Mouse (Mus musculus) bone marrow macrophage, adult 2 months (primary cell): ENCODE results near the gene Gm4201. TPM values are rescaled to one million over a fixed set of nuclear protein-coding genes. Genes with fewer than 3 reads are reported as not detected.
"Not testable (repeated sequence)": the region's sequence is repeated elsewhere in the genome, so short reads cannot be mapped to it uniquely, and the experiment has no call there.

ENCODE experiments used
- H3K27ac ChIP-seq: 2 replicates; pipeline ENCODE4 v1.5.1; 2012; ENCODE audit warnings: low read depth, low read length; ENCODE audit not compliant: insufficient read depth
- H3K4me1 ChIP-seq: 2 replicates; pipeline ENCODE4 v1.6.1; 2012; ENCODE audit warnings: low read length; ENCODE audit not compliant: control insufficient read depth, insufficient read depth
- H3K4me3 ChIP-seq: 2 replicates; pipeline ENCODE4 v1.5.1; 2012; ENCODE audit warnings: mild to moderate bottlenecking, low read length, moderate library complexity; ENCODE audit not compliant: insufficient read depth
- polyA plus RNA-seq: library from polyadenylated mRNA; stranded (reverse); fragments of >200 nt; gene quantifications from 2 replicates; pipeline ENCODE4 v1.2.4, GENCODE M21; 2012; ENCODE audit not compliant: missing spikeins, insufficient read depth, insufficient read length

The Gm4201 gene
- not detected in 2 replicates for polyA plus RNA-seq

- H3K27ac ChIP-seq, H3K4me1 ChIP-seq, H3K4me3 ChIP-seq: not testable (repeated sequence)
Measured at GRCm38 (mm10) chr7:22565243-22565642, at the start of gene Gm4201. TSS of gene Gm4201 (minus strand) at chr7:22565343.

DNA sequence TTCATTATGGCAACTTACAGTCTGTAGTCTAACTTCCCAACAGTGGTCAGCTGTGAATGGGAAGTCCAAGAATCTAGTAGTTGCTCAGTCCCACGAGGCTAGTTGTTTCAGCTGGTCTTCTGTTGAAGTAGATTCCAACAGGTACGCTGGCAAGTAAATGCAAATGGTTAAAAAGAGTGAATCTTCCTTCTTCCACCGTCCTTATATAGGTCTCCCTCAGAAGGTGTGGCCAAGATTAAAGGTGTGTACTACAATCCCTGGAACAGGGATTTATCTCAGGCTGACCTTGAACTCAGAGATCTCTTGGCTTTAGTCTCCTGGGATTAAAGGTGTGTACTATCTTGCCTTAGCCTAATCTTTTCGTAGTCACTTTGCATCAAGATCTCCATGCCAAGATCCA is 22.9 kb upstream of the Gm4201 start, which contains the start of gene Gm4565:
TSS of gene Gm4565 (minus strand) at position 101 of the 400 bp plus-strand sequence.
- not testable (repeated sequence) for H3K27ac ChIP-seq, H3K4me3 ChIP-seq, H3K4me1 ChIP-seq

DNA sequence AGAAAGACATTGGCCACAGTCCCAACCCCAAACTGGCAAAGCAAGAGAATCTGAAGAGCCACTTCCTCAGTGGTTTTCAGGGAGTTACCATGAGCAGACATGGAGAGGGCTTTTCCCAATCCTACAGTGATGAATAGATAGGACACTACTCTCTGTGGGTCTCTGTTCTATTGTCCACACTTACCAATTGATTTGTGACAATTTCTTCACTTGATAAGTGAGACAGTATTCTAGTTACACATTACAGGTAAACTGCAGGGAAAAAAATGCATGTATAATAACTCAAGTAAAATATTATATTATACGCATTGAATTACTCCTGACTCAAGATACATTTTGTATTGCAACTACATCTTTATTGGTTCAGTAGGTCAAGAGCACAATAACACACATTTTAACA is 30.4 kb downstream of the Gm4201 start, which contains the start of gene Gm8677:
TSS of gene Gm8677 (minus strand) at position 101 of the 400 bp plus-strand sequence.
- not testable (repeated sequence) for H3K4me3 ChIP-seq, H3K27ac ChIP-seq, H3K4me1 ChIP-seq

DNA sequence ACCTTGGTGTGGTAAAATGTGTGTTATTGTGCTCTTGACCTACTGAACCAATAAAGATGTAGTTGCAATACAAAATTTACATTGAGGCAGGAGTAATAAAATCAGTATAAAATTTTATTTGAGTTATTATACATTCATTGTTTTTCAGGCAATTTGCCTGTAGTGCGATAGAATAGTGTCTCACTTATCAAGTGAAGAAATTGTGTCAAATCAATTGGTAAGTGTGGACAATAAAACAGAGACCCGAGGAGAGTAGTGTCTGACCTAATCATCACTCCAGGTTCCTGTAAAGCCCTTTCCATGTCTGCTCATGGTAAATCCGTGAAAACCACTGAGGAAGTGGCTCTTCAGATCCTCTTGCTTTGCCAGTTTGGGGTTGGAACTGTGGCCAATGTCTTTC is 42.5 kb downstream of the Gm4201 start, which contains the start of gene Vmn1r152:
TSS of gene Vmn1r152 (plus strand) at position 301 of the 400 bp plus-strand sequence.
- H3K27ac ChIP-seq, H3K4me3 ChIP-seq, H3K4me1 ChIP-seq: not testable (repeated sequence)

Other genes starting within 250 kb of the Gm4201 start
- not detected in 2 replicates for gene Gm4187, start 235.6 kb downstream of the Gm4201 start, polyA plus RNA-seq
- gene Gm8660, start 194.3 kb downstream of the Gm4201 start, polyA plus RNA-seq = not detected in 2 replicates
- gene Vmn1r148, start 151.8 kb downstream of the Gm4201 start, polyA plus RNA-seq = not detected in 2 replicates
- gene Vmn1r149, start 127.1 kb downstream of the Gm4201 start, polyA plus RNA-seq = not detected in 2 replicates
- gene Gm10665, start 101.3 kb downstream of the Gm4201 start, polyA plus RNA-seq = not detected in 2 replicates
- gene Vmn1r151, start 65.7 kb downstream of the Gm4201 start, polyA plus RNA-seq = not detected in 2 replicates
- gene Vmn1r152, start 42.4 kb downstream of the Gm4201 start, polyA plus RNA-seq = not detected in 2 replicates
- gene Gm8677, start 30.5 kb downstream of the Gm4201 start, polyA plus RNA-seq = not detected in 2 replicates
- gene Gm4565, start 22.8 kb upstream of the Gm4201 start, polyA plus RNA-seq = not detected in 2 replicates
- gene Vmn1r155, start 92.7 kb upstream of the Gm4201 start, polyA plus RNA-seq = not detected in 2 replicates
- not detected in 2 replicates for gene Gm8693, start 127.0 kb upstream of the Gm4201 start, polyA plus RNA-seq
- not detected in 2 replicates for gene Gm4567, start 154.4 kb upstream of the Gm4201 start, polyA plus RNA-seq
- not detected in 2 replicates for gene Vmn1r157, start 196.4 kb upstream of the Gm4201 start, polyA plus RNA-seq
- not detected in 2 replicates for gene Vmn1r158, start 225.4 kb upstream of the Gm4201 start, polyA plus RNA-seq